Comparison of ENCODE assay signal across 22 mouse cellular contexts in the genomic region with DNA sequence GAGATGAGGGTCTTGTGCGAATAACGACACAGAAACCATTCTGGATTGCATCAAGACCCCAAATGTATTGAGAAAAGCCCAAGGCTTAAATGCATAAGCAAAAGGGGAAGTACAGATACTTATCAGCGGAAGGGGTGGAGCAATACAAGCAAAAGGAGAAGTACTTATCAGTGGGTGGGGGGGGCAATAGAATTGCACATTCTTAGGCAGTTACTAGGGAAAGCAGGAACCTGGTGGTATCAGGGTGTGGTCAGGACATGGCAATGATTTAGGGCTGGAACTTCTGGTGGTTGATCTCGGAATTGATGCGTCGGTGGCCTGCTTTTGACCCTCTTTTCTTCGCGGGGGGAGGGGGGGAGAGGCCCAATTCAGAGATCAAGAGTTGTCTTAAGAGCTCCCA. TPM values are rescaled to one million over a fixed set of nuclear protein-coding genes. Genes with fewer than 3 reads are reported as not detected.
DNase-seq lines count a peak whose midpoint lies in the region; ATAC-seq lines count a peak whose summit lies in the region.
"Had no signal": no experiment of that assay in that cellular context is flagged by ENCODE, and none has a peak within 500 bp of the region (broad histone marks: within the 10 kb centered on the region; RNA-seq: fewer than 3 reads in every experiment).

No protein-coding gene starts in this region.

- no peak overlapping the region for H3K4me3 ChIP-seq in heart, embryonic 12.5 days
- H3K4me3 ChIP-seq: embryonic facial prominence, embryonic 13.5 days; forebrain, embryonic 12.5 days; heart, adult 2 months; heart, embryonic 13.5 days; hindbrain, embryonic 13.5 days had no signal

- no peak overlapping the region for H3K9ac ChIP-seq in heart, embryonic 12.5 days
- H3K9ac ChIP-seq: embryonic facial prominence, embryonic 13.5 days; forebrain, embryonic 12.5 days; heart, embryonic 13.5 days; hindbrain, embryonic 13.5 days had no signal

- H3K27me3 ChIP-seq in splenic B cell, adult 2 months (ENCODE audit: control insufficient read depth, insufficient read depth, low read length, poor library complexity, severe bottlenecking) = no peaks in the 10 kb centered on the region; the same call in 1 of the 2 replicates
- H3K27me3 ChIP-seq in heart, embryonic 12.5 days (replicated peaks) = 0 out of 2 replicates have a peak, but pooled peaks cover 4% of the 10 kb centered on the region
- H3K27me3 ChIP-seq: embryonic facial prominence, embryonic 13.5 days; forebrain, embryonic 12.5 days; heart, embryonic 13.5 days; hindbrain, embryonic 13.5 days had no signal

- H3K4me2 ChIP-seq in heart, embryonic 12.5 days = no peak overlapping the region
- H3K4me2 ChIP-seq: embryonic facial prominence, embryonic 13.5 days; forebrain, embryonic 12.5 days; heart, embryonic 13.5 days; hindbrain, embryonic 13.5 days had no signal

- ATAC-seq in granulocyte monocyte progenitor cell, adult 5-6 weeks (replicated peaks; ENCODE audit: poor library complexity, severe bottlenecking) = peak; percentile 74
- ATAC-seq in heart, embryonic 12.5 days (ENCODE audit: insufficient number of reproducible peaks, low FRiP score) = no peak
- ATAC-seq: CD4-positive, CD25-positive, alpha-beta regulatory T cell, adult 4 months; hindbrain, postnatal 0 days had no signal

- no peak overlapping the region for H3K27ac ChIP-seq in heart, embryonic 12.5 days (ENCODE audit: poor library complexity, severe bottlenecking)
- H3K27ac ChIP-seq: embryonic facial prominence, embryonic 13.5 days; forebrain, embryonic 12.5 days; heart, adult 2 months; heart, embryonic 13.5 days; hindbrain, embryonic 13.5 days; hindbrain, postnatal 0 days had no signal

- DNase-seq in A20 (ENCODE audit: low read depth, low spot score) (peak; percentile 21), MEL-GATA-1-ER (ENCODE audit: extremely low read depth, low read depth) (peak; percentile 69)
- peak; percentile 70 for DNase-seq in splenic B cell, adult 2 months (ENCODE audit: low read depth, low spot score)
- no peak for DNase-seq in right cerebral cortex, postnatal 36 days (ENCODE audit: low spot score in 2 of 2)
- no peak for DNase-seq in urinary bladder, postnatal 14 days (ENCODE audit: low spot score)
- DNase-seq: adrenal gland, postnatal 10 days; cerebellum, adult 11-12 months; cerebellum, adult 9-10 months; cerebellum, postnatal 25 days; gastrocnemius, postnatal 10 days; heart, adult 2 months; kidney, adult 18-20 months had no signal

- peaks cover 5% of the 10 kb centered on the region; the same call in 1 of the 2 replicates for H3K4me1 ChIP-seq in heart, embryonic 12.5 days (replicated peaks)
- H3K4me1 ChIP-seq: embryonic facial prominence, embryonic 13.5 days; forebrain, embryonic 12.5 days; hindbrain, embryonic 13.5 days had no signal

- no peaks in the 10 kb centered on the region for H3K9me3 ChIP-seq in heart, embryonic 12.5 days (replicated peaks)
- H3K9me3 ChIP-seq: embryonic facial prominence, embryonic 13.5 days; forebrain, embryonic 12.5 days; heart, embryonic 13.5 days; hindbrain, embryonic 13.5 days had no signal

- H3K36me3 ChIP-seq in splenic B cell, adult 2 months (ENCODE audit: control insufficient read depth, insufficient read depth, low read length, poor library complexity, severe bottlenecking) = no peaks in the 10 kb centered on the region
- no peaks in the 10 kb centered on the region for H3K36me3 ChIP-seq in heart, embryonic 12.5 days
- H3K36me3 ChIP-seq: embryonic facial prominence, embryonic 13.5 days; forebrain, embryonic 12.5 days; heart, embryonic 13.5 days; hindbrain, embryonic 13.5 days had no signal

- 84% methylated on average over 8 of the region's 8 CpGs for WGBS in heart, embryonic 12.5 days

RNA-seq across cellular contexts. Expression of gene Herc4, which starts 7.7 kb away (rescaled TPM):
- total RNA-seq in granulocyte monocyte progenitor cell, adult 5-6 weeks (2014; fragmentation: Nextera tagmentation) = 75.9 and 82.5 TPM in 2 replicates
- total RNA-seq in granulocyte monocyte progenitor cell, adult 5-6 weeks (2017) = 61.3 and 65.0 TPM in 2 replicates
- polyA plus RNA-seq in heart, embryonic 12.5 days (2016; fragmentation: Nextera tagmentation; extraction: Ambion mirVana) = 29.9 and 32.1 TPM in 2 replicates

RNA-seq across cellular contexts. Expression of gene Mypn, which starts 32.1 kb away (rescaled TPM):
- total RNA-seq in granulocyte monocyte progenitor cell, adult 5-6 weeks (2014; fragmentation: Nextera tagmentation) = not detected in 2 replicates
- not detected in 2 replicates for total RNA-seq in granulocyte monocyte progenitor cell, adult 5-6 weeks (2017)
- 6.3 and 7.2 TPM in 2 replicates for polyA plus RNA-seq in heart, embryonic 12.5 days (2016; fragmentation: Nextera tagmentation; extraction: Ambion mirVana)
- total RNA-seq: hematopoietic stem cell, adult 5-6 weeks had no signal
- polyA plus RNA-seq: CD4-positive, CD25-positive, alpha-beta regulatory T cell, adult 4 months; forebrain, embryonic 12.5 days; intestine, embryonic 14.5 days had no signal

Comparison
In these comparisons a context has a peak if more than half of its experiments do, and no peak if none do; other contexts are left out.
1. DNase-seq: peak in A20 (single experiment), MEL-GATA-1-ER (single experiment) and splenic B cell, adult 2 months (single experiment); none in right cerebral cortex, postnatal 36 days (0 of 2) and urinary bladder, postnatal 14 days (single experiment).